Mouse (Mus musculus) kidney, postnatal 0 days (tissue): ENCODE results near the gene Olfr1015. TPM values are rescaled to one million over a fixed set of nuclear protein-coding genes. Genes with fewer than 3 reads are reported as not detected.

Experiments
- ATAC-seq: fragments of 200-750 bp; cut with Nextera tagmentation; replicated peaks from 2 replicates; pipeline ENCODE4 v1.8.0; 2017; ENCODE audit warnings: low read depth, moderate number of reproducible peaks, moderate TSS enrichment, moderate library complexity; ENCODE audit not compliant: low FRiP score
- DNase-seq: peaks from one replicate; pipeline ENCODE4 v3.0.0-alpha.2; 2016; ENCODE audit warnings: low spot score
- H3K27ac ChIP-seq: fragments of 300-500 bp; sonication (generic); 2 replicates; pipeline ENCODE4 v1.5.1; 2014; ENCODE audit warnings: mild to moderate bottlenecking
- H3K27me3 ChIP-seq: fragments of 300-500 bp; sonication (generic); 2 replicates; pipeline ENCODE4 v1.6.1; 2014; ENCODE audit warnings: low read length, mixed read lengths; ENCODE audit not compliant: insufficient read depth
- H3K36me3 ChIP-seq: fragments of 300-500 bp; sonication (generic); 2 replicates; pipeline ENCODE4 v1.6.1; 2014; ENCODE audit warnings: low read length, mixed read lengths; ENCODE audit not compliant: insufficient read depth
- H3K4me1 ChIP-seq: fragments of 300-500 bp; sonication (generic); replicated peaks from 2 replicates; pipeline ENCODE4 v1.6.1; 2014; ENCODE audit warnings: antibody characterized with exemption, low read length, mixed read lengths; ENCODE audit not compliant: insufficient read depth
- H3K4me2 ChIP-seq: fragments of 300-500 bp; sonication (generic); 2 replicates; pipeline ENCODE4 v1.6.1; 2014; ENCODE audit warnings: mild to moderate bottlenecking, low read length, moderate library complexity, mixed read lengths
- H3K4me3 ChIP-seq: fragments of 300-500 bp; sonication (generic); replicated peaks from 2 replicates; pipeline ENCODE4 v1.5.1; 2014; ENCODE audit warnings: low read depth, low read length
- H3K9ac ChIP-seq: fragments of 300-500 bp; sonication (generic); 2 replicates; pipeline ENCODE4 v1.6.1; 2014; ENCODE audit warnings: low read depth, low read length
- H3K9me3 ChIP-seq: fragments of 300-500 bp; sonication (generic); replicated peaks from 2 replicates; pipeline ENCODE4 v1.6.1; 2016; ENCODE audit warnings: low read length, inconsistent platforms, mixed read lengths
- CTCF ChIP-seq: IDR thresholded peaks from 2 replicates; pipeline ENCODE4 v1.5.1; 2016; ENCODE audit warnings: antibody characterized with exemption, low read depth, mild to moderate bottlenecking, moderate library complexity
- WGBS: fragments of 180-500 bp; shearing (Covaris S2); extraction: QIAGEN DNeasy Blood & Tissue Kit; methylation state at CpG from one replicate; pipeline ENCODE4 v1.1.7; 2014; 5-methylcytosine and 5-hydroxymethylcytosine counted together
- polyA plus RNA-seq: library from polyadenylated mRNA; unstranded; fragments of >200 nt; fragmentation: Nextera tagmentation; extraction: Ambion mirVana; gene quantifications from 2 replicates; pipeline ENCODE4 v1.2.1, GENCODE M21; 2015

Gene Olfr1015
- not detected in 2 replicates for polyA plus RNA-seq

GRCm38 (mm10) chr2:85781717-85782116, at the start of gene Olfr1015:
TSS of gene Olfr1015 (plus strand) at chr2:85782017.
- no peak within 1 kb of the TSS for H3K9ac ChIP-seq
- TF ChIP-seq CTCF, result no peak

DNA sequence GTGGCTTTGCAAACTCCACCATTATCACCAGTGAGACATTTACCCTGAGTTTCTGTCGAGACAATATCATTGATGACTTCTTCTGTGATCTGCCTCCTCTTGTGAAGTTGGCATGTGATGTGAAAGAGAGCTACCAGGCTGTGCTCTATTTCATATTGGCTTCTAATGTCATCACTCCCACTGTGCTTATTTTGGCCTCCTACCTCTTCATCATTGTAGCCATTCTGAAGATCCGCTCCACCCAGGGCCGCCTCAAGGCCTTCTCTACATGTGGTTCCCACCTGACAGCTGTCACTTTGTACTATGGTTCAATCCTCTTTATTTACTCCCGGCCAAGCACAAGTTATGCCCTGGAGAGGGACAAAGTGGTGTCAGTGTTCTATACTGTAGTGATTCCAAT, 28.0 kb upstream of the Olfr1015 start:
- no peak for DNase-seq
- Histone ChIP-seq H3K4me1 (no peaks in the 10 kb centered on the region), H3K27ac (no peak overlapping the region), H3K27me3 (no peaks in the 10 kb centered on the region), H3K9me3 (no peaks in the 10 kb centered on the region), H3K4me2 (no peak overlapping the region), H3K9ac (no peak overlapping the region), H3K4me3 (no peak overlapping the region), H3K36me3 (no peaks in the 10 kb centered on the region)
- ATAC-seq, result no peak
- no peak for TF ChIP-seq CTCF
- WGBS, result 86% methylated on average over 4 of the region's 4 CpGs

More at GRCm38 (mm10) chr2:85781717-85782116, at the start of gene Olfr1015:
- no peaks in the 10 kb centered on the region for H3K9me3 ChIP-seq
- no peaks in the 10 kb centered on the region for H3K27me3 ChIP-seq
- DNase-seq, result no peak
- H3K4me1 ChIP-seq, result no peaks in the 10 kb centered on the region
- no peak within 1 kb of the TSS for H3K4me3 ChIP-seq
- no peak within 1 kb of the TSS for H3K27ac ChIP-seq
- H3K4me2 ChIP-seq, result no peak within 1 kb of the TSS
- ATAC-seq, result no peak
- no peaks in the 10 kb centered on the region for H3K36me3 ChIP-seq

DNA sequence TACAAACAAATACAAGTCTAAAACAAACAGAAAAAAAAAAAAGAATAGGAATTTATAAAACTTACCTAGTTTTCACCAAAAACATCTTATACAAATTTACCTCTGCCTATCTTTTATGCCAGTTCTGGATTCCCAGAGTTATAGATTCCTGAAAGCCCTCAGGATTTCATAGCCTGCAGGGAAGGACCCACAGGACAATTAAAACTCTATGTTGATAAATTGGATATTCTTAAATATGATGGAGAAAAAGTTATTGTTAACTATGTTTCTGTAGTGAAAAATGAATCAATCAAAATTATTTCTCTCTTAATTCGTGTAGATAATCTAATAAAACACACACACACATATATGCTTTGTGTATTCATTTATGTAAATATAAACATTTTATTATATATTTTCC, 19.2 kb upstream of the Olfr1015 start, which contains the start of gene Olfr1012:
Olfr1012 (minus strand) TSS at position 101 of the 400 bp plus-strand sequence.
- Histone ChIP-seq H3K27ac (no peak within 1 kb of the TSS), H3K4me1 (no peaks in the 10 kb centered on the region), H3K36me3 (no peaks in the 10 kb centered on the region), H3K27me3 (no peaks in the 10 kb centered on the region), H3K9ac (no peak within 1 kb of the TSS), H3K9me3 (no peaks in the 10 kb centered on the region), H3K4me3 (no peak within 1 kb of the TSS), H3K4me2 (no peak within 1 kb of the TSS)
- 66% methylated on average over 1 of the region's 1 CpGs for WGBS
- no peak for TF ChIP-seq CTCF
- DNase-seq, result no peak
- no peak for ATAC-seq

DNA sequence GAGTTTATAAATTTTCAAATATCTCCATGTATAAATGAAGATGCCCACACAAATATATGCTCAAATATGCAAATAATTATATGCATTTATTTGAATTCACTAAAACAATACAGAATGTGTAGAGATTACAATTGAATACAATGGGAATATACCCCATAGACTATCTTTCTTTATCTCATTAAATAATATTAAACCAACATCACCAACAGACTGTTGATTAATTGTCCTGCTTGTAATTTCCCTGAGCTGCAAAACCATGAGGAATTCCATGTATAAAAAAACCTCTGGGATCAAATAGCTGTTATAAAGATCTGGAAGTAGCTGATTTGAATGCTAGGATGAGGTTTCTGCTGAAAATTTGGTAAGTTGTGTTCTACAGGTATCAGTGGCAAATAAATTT, 15.0 kb upstream of the Olfr1015 start, which contains the start of gene Olfr1013:
Olfr1013 (plus strand) TSS at position 301 of the 400 bp plus-strand sequence.
- Histone ChIP-seq H3K9me3 (no peaks in the 10 kb centered on the region), H3K9ac (no peak within 1 kb of the TSS), H3K27me3 (no peaks in the 10 kb centered on the region), H3K36me3 (no peaks in the 10 kb centered on the region), H3K4me2 (no peak within 1 kb of the TSS), H3K4me3 (no peak within 1 kb of the TSS), H3K4me1 (no peaks in the 10 kb centered on the region), H3K27ac (no peak within 1 kb of the TSS)
- no peak for TF ChIP-seq CTCF
- ATAC-seq (no peak), DNase-seq (no peak)

DNA sequence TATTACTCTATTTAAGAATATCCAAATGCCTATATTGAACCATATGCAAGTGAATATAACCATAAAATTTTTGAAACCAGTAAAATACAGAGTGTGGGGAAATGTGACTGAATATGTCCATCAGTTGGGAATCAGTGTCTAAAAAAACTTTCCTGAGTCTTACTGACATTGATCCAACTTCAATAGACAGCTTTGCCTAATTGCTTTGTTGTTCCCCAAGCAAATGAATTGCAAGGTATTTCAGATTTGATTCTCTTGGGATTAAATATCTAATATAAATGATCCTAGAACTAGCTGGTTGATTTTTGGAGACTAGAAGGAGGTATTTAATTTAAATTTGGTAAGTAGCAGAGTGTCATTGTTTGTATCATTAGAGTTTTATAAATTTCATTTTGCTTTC, 9.4 kb upstream of the Olfr1015 start, which contains the start of gene Olfr1014:
Olfr1014 (plus strand) TSS at position 301 of the 400 bp plus-strand sequence.
- Histone ChIP-seq H3K36me3 (no peaks in the 10 kb centered on the region), H3K9me3 (no peaks in the 10 kb centered on the region), H3K4me3 (no peak within 1 kb of the TSS), H3K4me1 (no peaks in the 10 kb centered on the region), H3K9ac (no peak within 1 kb of the TSS), H3K27me3 (no peaks in the 10 kb centered on the region), H3K27ac (no peak within 1 kb of the TSS), H3K4me2 (no peak within 1 kb of the TSS)
- DNase-seq (no peak), ATAC-seq (no peak)
- TF ChIP-seq CTCF, result no peak

GRCm38 (mm10) chr2:85792331-85792730, 10.5 kb downstream of the Olfr1015 start:
- WGBS, result 70% methylated on average over 2 of the region's 2 CpGs
- no peak for TF ChIP-seq CTCF
- no peak overlapping the region for H3K4me3 ChIP-seq
- DNase-seq (no peak), ATAC-seq (no peak)
- no peaks in the 10 kb centered on the region for H3K4me1 ChIP-seq
- H3K36me3 ChIP-seq, result no peaks in the 10 kb centered on the region
- no peaks in the 10 kb centered on the region for H3K27me3 ChIP-seq
- no peaks in the 10 kb centered on the region for H3K9me3 ChIP-seq
- no peak overlapping the region for H3K9ac ChIP-seq
- no peak overlapping the region for H3K4me2 ChIP-seq
- no peak overlapping the region for H3K27ac ChIP-seq

DNA sequence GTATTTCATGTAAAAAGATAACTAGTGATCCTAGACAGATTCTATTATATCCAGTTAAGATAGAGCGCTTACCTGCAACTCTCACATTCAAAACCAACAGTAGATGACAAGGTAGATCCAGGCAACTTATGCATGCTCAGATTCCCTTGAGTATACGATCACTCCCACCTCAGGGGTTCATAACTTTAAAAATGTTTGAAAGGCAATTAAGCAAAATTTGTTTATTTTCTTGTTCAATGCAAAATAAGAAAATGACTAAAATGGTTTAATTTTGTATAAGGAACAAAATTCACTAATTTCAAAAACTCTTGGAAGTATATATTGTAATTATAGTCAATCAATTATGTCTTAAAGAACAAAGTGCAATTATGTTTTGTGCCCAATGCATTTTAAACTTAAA, 20.6 kb downstream of the Olfr1015 start, which contains the start of gene Olfr1016:
Olfr1016 (minus strand) TSS at position 101 of the 400 bp plus-strand sequence.
- Histone ChIP-seq H3K4me2 (no peak within 1 kb of the TSS), H3K4me1 (no peaks in the 10 kb centered on the region), H3K9me3 (no peaks in the 10 kb centered on the region), H3K4me3 (no peak within 1 kb of the TSS), H3K27me3 (no peaks in the 10 kb centered on the region), H3K9ac (no peak within 1 kb of the TSS), H3K36me3 (no peaks in the 10 kb centered on the region), H3K27ac (no peak within 1 kb of the TSS)
- no peak for TF ChIP-seq CTCF
- 87% methylated on average over 2 of the region's 2 CpGs for WGBS
- ATAC-seq (no peak), DNase-seq (no peak)
